Mouse (Mus musculus) midbrain, postnatal 0 days (tissue): ENCODE results near the gene Tpgs1. TPM values are rescaled to one million over a fixed set of nuclear protein-coding genes. Genes with fewer than 3 reads are reported as not detected.

Source experiments
- ATAC-seq: fragments of 200-750 bp; cut with Nextera tagmentation; 2 replicates; pipeline ENCODE4 v1.8.0; 2017; ENCODE audit warnings: moderate number of reproducible peaks, mild to moderate bottlenecking, moderate TSS enrichment, moderate library complexity; ENCODE audit not compliant: low FRiP score
- DNase-seq: peaks from one replicate; pipeline ENCODE4 v3.0.0-alpha.2; 2015; ENCODE audit warnings: low spot score
- H3K27ac ChIP-seq: fragments of 300-500 bp; sonication (generic); 2 replicates; pipeline ENCODE4 v1.5.1; 2014; ENCODE audit warnings: low read depth, mild to moderate bottlenecking, low read length, mixed read lengths
- H3K27me3 ChIP-seq: fragments of 300-500 bp; sonication (generic); 2 replicates; pipeline ENCODE4 v1.6.1; 2014; ENCODE audit warnings: low read length, control low read depth, mixed read lengths; ENCODE audit not compliant: insufficient read depth
- H3K36me3 ChIP-seq: fragments of 300-500 bp; sonication (generic); 2 replicates; pipeline ENCODE4 v1.6.1; 2014; ENCODE audit warnings: low read length, control low read depth, mixed read lengths; ENCODE audit not compliant: insufficient read depth
- H3K4me1 ChIP-seq: fragments of 300-500 bp; sonication (generic); 2 replicates; pipeline ENCODE4 v1.6.1; 2014; ENCODE audit warnings: mild to moderate bottlenecking, control low read depth, antibody characterized with exemption, low read length, mixed read lengths; ENCODE audit not compliant: insufficient read depth
- H3K4me2 ChIP-seq: fragments of 300-500 bp; sonication (generic); 2 replicates; pipeline ENCODE4 v1.6.1; 2014; ENCODE audit warnings: low read depth, mild to moderate bottlenecking, low read length, mixed read lengths; ENCODE audit not compliant: poor library complexity, severe bottlenecking
- H3K4me3 ChIP-seq: fragments of 300-500 bp; sonication (generic); 2 replicates; pipeline ENCODE4 v1.5.1; 2014; ENCODE audit warnings: low read depth, mild to moderate bottlenecking, low read length, moderate library complexity
- H3K9ac ChIP-seq: fragments of 300-500 bp; sonication (generic); replicated peaks from 2 replicates; pipeline ENCODE4 v1.6.1; 2014; ENCODE audit warnings: mild to moderate bottlenecking, low read length, moderate library complexity, mixed read lengths; ENCODE audit not compliant: poor library complexity, severe bottlenecking
- H3K9me3 ChIP-seq: fragments of 300-500 bp; sonication (generic); 2 replicates; pipeline ENCODE4 v1.6.1; 2016; ENCODE audit warnings: low read length, control low read depth
- CTCF ChIP-seq: IDR thresholded peaks from 2 replicates; pipeline ENCODE4 v1.5.1; 2016; ENCODE audit warnings: antibody characterized with exemption, mild to moderate bottlenecking
- WGBS: fragments of 180-500 bp; shearing (Covaris S2); extraction: QIAGEN DNeasy Blood & Tissue Kit; methylation state at CpG from one replicate; pipeline ENCODE4 v1.1.7; 2014; 5-methylcytosine and 5-hydroxymethylcytosine counted together
- polyA plus RNA-seq: library from polyadenylated mRNA; unstranded; fragments of >200 nt; fragmentation: Nextera tagmentation; extraction: Ambion mirVana; gene quantifications from 2 replicates; pipeline ENCODE4 v1.2.1, GENCODE M21; 2015
- total RNA-seq: library from RNA; depleted of rRNA; stranded (reverse); fragments of >200 nt; gene quantifications from 2 replicates; pipeline ENCODE4 v1.2.3, GENCODE M21; 2014

Gene Tpgs1
- total and polyA plus RNA-seq, 2 experiments from 2014 or later: 80.9 to 139 TPM

GRCm38 (mm10) chr10:79671396-79672087, 2.4 kb downstream of the Tpgs1 start:
- H3K4me3 ChIP-seq: no peak overlapping the region
- H3K4me2 ChIP-seq: 0 out of 2 replicates have a peak overlapping the region, but pooled peaks have one; percentile 92

GRCm38 (mm10) chr10:79672088-79672455, 2.9 kb downstream of the Tpgs1 start:
- no peaks in the 10 kb centered on the region for H3K9me3 ChIP-seq
- ATAC-seq: no peak
- no peak overlapping the region for H3K4me2 ChIP-seq
- DNase-seq: no peak
- TF ChIP-seq CTCF: no peak; the same call in 1 of the 2 replicates
- H3K9ac ChIP-seq: no peak overlapping the region
- no peaks in the 10 kb centered on the region for H3K27me3 ChIP-seq
- H3K27ac ChIP-seq: no peak overlapping the region
- no peak overlapping the region for H3K4me3 ChIP-seq
- WGBS: 52% methylated on average over 3 of the region's 3 CpGs
- H3K4me1 ChIP-seq: peaks cover 14% of the 10 kb centered on the region
- no peaks in the 10 kb centered on the region; the same call in 1 of the 2 replicates for H3K36me3 ChIP-seq

More at GRCm38 (mm10) chr10:79671396-79672087, 2.4 kb downstream of the Tpgs1 start:
- Histone ChIP-seq H3K27ac (no peak overlapping the region), H3K9ac (no peak overlapping the region), H3K36me3 (no peaks in the 10 kb centered on the region; the same call in 1 of the 2 replicates), H3K9me3 (no peaks in the 10 kb centered on the region), H3K27me3 (no peaks in the 10 kb centered on the region), H3K4me1 (peaks cover 14% of the 10 kb centered on the region)
- ATAC-seq (no peak), DNase-seq (no peak)
- TF ChIP-seq CTCF: no peak
- 62% methylated on average over 6 of the region's 6 CpGs for WGBS

GRCm38 (mm10) chr10:79673054-79673453, 3.9 kb downstream of the Tpgs1 start:
- no peaks in the 10 kb centered on the region for H3K27me3 ChIP-seq
- H3K4me1 ChIP-seq: peaks cover 13% of the 10 kb centered on the region
- H3K27ac ChIP-seq: no peak overlapping the region
- no peak overlapping the region for H3K4me2 ChIP-seq
- H3K4me3 ChIP-seq: no peak overlapping the region
- no peak overlapping the region for H3K9ac ChIP-seq
- 87% methylated on average over 3 of the region's 3 CpGs for WGBS
- H3K9me3 ChIP-seq: no peaks in the 10 kb centered on the region
- no peak for TF ChIP-seq CTCF
- H3K36me3 ChIP-seq: no peaks in the 10 kb centered on the region; the same call in 1 of the 2 replicates
- no peak for ATAC-seq
- DNase-seq: no peak

- no peak overlapping the region for H3K27ac ChIP-seq
- ATAC-seq: peak; percentile 20; the same call in 1 of the 2 replicates
- no peaks in the 10 kb centered on the region for H3K9me3 ChIP-seq
- H3K4me3 ChIP-seq: no peak overlapping the region
- H3K27me3 ChIP-seq: no peaks in the 10 kb centered on the region
- WGBS: 58% methylated on average over 44 of the region's 44 CpGs
- H3K36me3 ChIP-seq: no peaks in the 10 kb centered on the region; the same call in 1 of the 2 replicates
- DNase-seq: no peak
- H3K4me1 ChIP-seq: peaks cover 6% of the 10 kb centered on the region
- no peak overlapping the region for H3K4me2 ChIP-seq
- H3K9ac ChIP-seq: no peak overlapping the region
- TF ChIP-seq CTCF: no peak
Measured at GRCm38 (mm10) chr10:79675346-79676035, 6.3 kb downstream of the Tpgs1 start.

DNA sequence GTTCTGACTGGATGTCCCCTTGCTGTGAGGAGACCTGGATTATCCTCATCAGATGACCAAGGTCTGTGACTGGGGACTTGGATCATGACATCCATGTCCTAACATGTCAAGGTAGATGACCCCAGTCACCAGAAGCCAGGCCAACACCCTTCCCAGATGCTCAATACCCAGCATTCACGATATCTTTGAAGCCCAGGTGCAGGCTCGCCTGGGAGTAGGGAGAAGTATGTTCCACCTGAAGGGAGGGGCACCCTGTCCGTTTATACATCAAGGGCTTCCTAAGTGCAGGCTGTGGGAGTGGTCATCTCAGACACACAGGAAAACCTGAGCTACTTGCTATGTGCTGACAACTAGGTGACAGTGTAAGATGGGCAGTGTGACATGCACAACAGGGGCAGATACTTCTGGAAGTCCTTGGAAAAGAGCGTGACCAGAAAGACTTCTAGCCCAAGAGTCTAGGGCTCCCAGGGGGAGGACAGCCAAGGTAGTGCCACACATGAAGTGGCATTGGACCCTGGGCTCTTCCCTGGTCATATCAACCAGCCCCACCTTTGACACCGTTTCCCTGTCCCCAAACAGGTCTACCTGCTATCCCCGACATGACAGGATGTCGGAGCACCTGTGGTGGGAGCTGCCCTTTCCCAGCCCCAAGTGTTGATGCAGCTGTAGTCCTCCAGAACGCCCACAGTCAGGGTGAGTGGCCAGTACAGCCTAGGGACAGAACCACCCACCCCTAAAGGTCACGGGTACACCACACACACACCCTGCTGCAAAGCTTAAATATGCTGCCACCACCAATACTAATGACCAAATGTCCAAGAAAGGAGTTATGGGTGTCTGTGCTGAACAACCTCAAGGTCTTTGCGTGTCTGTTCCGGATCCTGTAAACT, 11.7 kb downstream of the Tpgs1 start:
- peak; percentile 8; the same call in 1 of the 2 replicates for ATAC-seq

More for the DNA sequence above, 11.7 kb downstream of the Tpgs1 start:
- peaks cover 13% of the 10 kb centered on the region for H3K36me3 ChIP-seq
- H3K9me3 ChIP-seq: no peaks in the 10 kb centered on the region
- H3K4me3 ChIP-seq: peak overlapping the region; percentile 79
- H3K27me3 ChIP-seq: no peaks in the 10 kb centered on the region
- no peak for DNase-seq
- H3K9ac ChIP-seq: peak overlapping the region; percentile 51; the same call in 1 of the 2 replicates
- H3K4me1 ChIP-seq: peaks cover 14% of the 10 kb centered on the region
- 41% methylated on average over 11 of the region's 11 CpGs for WGBS
- no peak for TF ChIP-seq CTCF
- peak overlapping the region; percentile 86 for H3K27ac ChIP-seq
- H3K4me2 ChIP-seq: peak overlapping the region; percentile 58
